Mouse (Mus musculus) hematopoietic stem cell, adult 5-6 weeks (primary cell): ENCODE data around the gene Rpl12. TPM values are rescaled to one million over a fixed set of nuclear protein-coding genes. Genes with fewer than 3 reads are reported as not detected.

Source experiments
- ATAC-seq, 2 experiments: fragments of 125-278 bp in 1 of 2; replicated peaks in 1 of 2; 2 replicates each; pipeline ENCODE4 v1.8.0; 2016 to 2017; ENCODE audit warnings: inconsistent platforms in 2 of 2, mild to moderate bottlenecking in 2 of 2, moderate number of reproducible peaks in 2 of 2, low read depth in 1 of 2, moderate TSS enrichment in 1 of 2; ENCODE audit not compliant: low FRiP score in 2 of 2, poor library complexity in 2 of 2, severe bottlenecking in 2 of 2, insufficient read depth in 1 of 2, low TSS enrichment in 1 of 2
- total RNA-seq: library from RNA; stranded (forward); fragments of 172-1452, 232-1000 nt; gene quantifications from 2 replicates; pipeline ENCODE4 v1.2.3, GENCODE M21; 2017

Rpl12 gene
- 2,548 and 2,599 TPM in 2 replicates for total RNA-seq

GRCm38 (mm10) chr2:32961192-32961995 is at the start of gene Rpl12, which contains the start of gene Lrsam1:
Rpl12 (plus strand) TSS chr2:32961559.
Lrsam1 (minus strand) TSS chr2:32961614.
- ATAC-seq: peak; percentile 84 to 89

GRCm38 (mm10) chr2:32911639-32912182 is 49.6 kb upstream of the Rpl12 start:
- no peak for ATAC-seq

GRCm38 (mm10) chr2:32912210-32912804 is 49.1 kb upstream of the Rpl12 start:
- ATAC-seq: peak; percentile 67 to 88

GRCm38 (mm10) chr2:32914362-32914761 is 47.0 kb upstream of the Rpl12 start:
- no peak for ATAC-seq

- ATAC-seq: no peak
Observed at GRCm38 (mm10) chr2:32914896-32915295, 46.5 kb upstream of the Rpl12 start.

GRCm38 (mm10) chr2:32917526-32917925 is 43.8 kb upstream of the Rpl12 start:
- ATAC-seq: peak; percentile 72 to 83

- ATAC-seq: no peak
Observed at GRCm38 (mm10) chr2:32918391-32918790, 43.0 kb upstream of the Rpl12 start.

GRCm38 (mm10) chr2:32921235-32921634 is 40.1 kb upstream of the Rpl12 start:
- no peak for ATAC-seq

GRCm38 (mm10) chr2:32921801-32922380 is 39.5 kb upstream of the Rpl12 start:
- ATAC-seq: no peak

- ATAC-seq: no peak
Observed at GRCm38 (mm10) chr2:32922564-32922963, 38.8 kb upstream of the Rpl12 start.

- ATAC-seq: no peak
Observed at GRCm38 (mm10) chr2:32923551-32924250, 37.7 kb upstream of the Rpl12 start.

GRCm38 (mm10) chr2:32924306-32924844 is 37.0 kb upstream of the Rpl12 start:
- no peak for ATAC-seq

GRCm38 (mm10) chr2:32926330-32927075 is 34.9 kb upstream of the Rpl12 start:
- ATAC-seq: no peak

- ATAC-seq: no peak
Observed at GRCm38 (mm10) chr2:32927624-32928234, 33.6 kb upstream of the Rpl12 start.

GRCm38 (mm10) chr2:32928235-32928946 is 33.0 kb upstream of the Rpl12 start:
- ATAC-seq: peak; percentile 62 to 70
